Mouse (Mus musculus): Measurements from ENCODE around the gene Adh7. TPM values are rescaled to one million over a fixed set of nuclear protein-coding genes. Genes with fewer than 3 reads are reported as not detected.

The Adh7 gene
- total and polyA plus RNA-seq, 3 experiments = not detected

DNA sequence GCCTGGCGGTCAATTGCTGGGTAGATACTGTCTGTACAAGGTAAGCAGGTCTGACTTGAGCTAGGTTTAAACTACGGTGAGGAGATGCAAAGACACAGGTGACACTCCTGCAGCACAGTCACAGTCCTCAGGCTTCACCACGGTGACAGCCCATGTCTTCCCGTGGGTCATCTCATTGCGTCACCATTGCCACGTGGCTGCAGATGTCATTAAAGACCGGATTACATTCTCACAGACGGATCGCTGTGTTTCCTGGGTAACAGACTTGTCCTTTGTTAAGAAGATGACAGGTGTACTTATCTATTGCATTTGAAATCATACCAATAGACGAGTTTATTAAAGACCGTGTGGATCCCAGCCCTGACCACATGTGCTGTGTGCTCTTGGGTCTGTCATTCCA, 3.6 kb downstream of the Adh7 start:
- Histone ChIP-seq H3K4me1 (ENCODE audit: control insufficient read depth in 1 of 2, insufficient read depth in 2 of 2) (peaks cover 5% of the 10 kb centered on the region in 2 experiments; a peak in 1 of 4 replicates), H3K4me2 (ENCODE audit: insufficient read depth, low read depth, poor library complexity, severe bottlenecking) (no peak overlapping the region), H3K27me3 (replicated peaks) (no peaks in the 10 kb centered on the region), H3K79me2 (replicated peaks; ENCODE audit: control insufficient read depth, extremely low read depth, insufficient read depth, poor library complexity, severe bottlenecking) (no peaks in the 10 kb centered on the region), H3K27ac (ENCODE audit: insufficient read depth, low read depth) (no peak overlapping the region), H3K9me3 (replicated peaks; ENCODE audit: low read length) (no peaks in the 10 kb centered on the region), H3K4me3 (replicated peaks in 1 of 3; ENCODE audit: low read depth in 2 of 3, low read length in 2 of 3, poor library complexity in 1 of 3) (no peak overlapping the region), H3K36me3 (replicated peaks in 1 of 2; ENCODE audit: control insufficient read depth in 1 of 2, insufficient read depth in 1 of 2, low read length in 1 of 2) (no peaks in the 10 kb centered on the region), H3K9ac (ENCODE audit: insufficient read depth, low read depth) (no peak overlapping the region)
- dilution Hi-C loops (cut with MboI; ENCODE audit: extremely low pct_ligation_motif_present, extremely low pct_unique_long_range_greater_than_20kb, low sequenced_read_pairs) (no loop called here), in situ Hi-C loops (cut with MboI; ENCODE audit: low pct_ligation_motif_present, low pct_unique_long_range_greater_than_20kb, low sequenced_read_pairs) (loop anchor here (10.0 kb wide), 1 partner anchor 214 kb away; no protein-coding TSS in a partner anchor)
- no peak for TF ChIP-seq GABPA (IDR thresholded peaks at IDR 0.05; ENCODE audit: insufficient replicate concordance, low read depth, low read length)
- no peak for DNase-seq (ENCODE audit: extremely low read depth)

DNA sequence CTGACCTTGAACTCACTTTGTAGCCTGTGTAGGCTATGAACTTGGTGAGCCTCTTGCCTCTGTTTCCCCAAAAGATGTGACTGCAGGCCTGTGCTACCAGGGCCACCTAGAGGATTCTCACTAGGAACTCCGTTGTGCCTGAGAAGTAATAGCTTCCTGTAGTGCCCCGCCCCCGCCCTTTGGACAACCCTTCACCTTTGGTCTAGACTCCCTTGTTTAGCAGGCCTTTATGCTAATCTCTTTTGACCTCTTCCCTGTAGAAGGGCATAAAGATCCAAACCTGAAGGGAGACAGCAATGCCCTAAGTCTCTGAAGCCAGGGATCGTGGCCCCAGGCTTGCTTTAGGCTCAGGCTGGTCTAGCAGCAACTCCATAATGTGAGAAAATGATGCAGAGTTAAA, 5.0 kb downstream of the Adh7 start:
- no peak for TF ChIP-seq MAZ (IDR thresholded peaks at IDR 0.05; ENCODE audit: low read depth, low read length)
- no peak for TF ChIP-seq IRF4 (IDR thresholded peaks at IDR 0.05; ENCODE audit: low read depth, low read length)
- no peak for TF ChIP-seq USF1 (IDR thresholded peaks at IDR 0.05; ENCODE audit: low read depth, low read length)
- TF ChIP-seq POLR2A (IDR thresholded peaks at IDR 0.05; ENCODE audit: low read depth, low read length) = no peak
- no peak for TF ChIP-seq SIN3A (IDR thresholded peaks at IDR 0.05; ENCODE audit: low read length)
- TF ChIP-seq MYC (IDR thresholded peaks at IDR 0.05; ENCODE audit: low read depth, low read length) = no peak
- TF ChIP-seq CHD2 (IDR thresholded peaks at IDR 0.05; ENCODE audit: low read length) = no peak
- no peak for TF ChIP-seq CHD1 (IDR thresholded peaks at IDR 0.05; ENCODE audit: low read depth, low read length)
- in situ Hi-C loops (cut with MboI; ENCODE audit: low pct_ligation_motif_present, low pct_unique_long_range_greater_than_20kb, low sequenced_read_pairs) (loop anchor here (10.0 kb wide), 1 partner anchor 212 kb away; no protein-coding TSS in a partner anchor), dilution Hi-C loops (cut with MboI; ENCODE audit: extremely low pct_ligation_motif_present, extremely low pct_unique_long_range_greater_than_20kb, low sequenced_read_pairs) (no loop called here)
- H3K27ac ChIP-seq (ENCODE audit: insufficient read depth, low read depth) = no peak overlapping the region
- H3K4me2 ChIP-seq (ENCODE audit: insufficient read depth, low read depth, poor library complexity, severe bottlenecking) = no peak overlapping the region
- H3K4me1 ChIP-seq (ENCODE audit: control insufficient read depth in 1 of 2, insufficient read depth in 2 of 2) = peaks cover 5% of the 10 kb centered on the region in 2 experiments; a peak in 1 of 4 replicates
- H3K9me3 ChIP-seq (replicated peaks; ENCODE audit: low read length) = no peaks in the 10 kb centered on the region
- no peak overlapping the region for H3K4me3 ChIP-seq (replicated peaks in 1 of 3; ENCODE audit: low read depth in 2 of 3, low read length in 2 of 3, poor library complexity in 1 of 3)
- no peaks in the 10 kb centered on the region for H3K27me3 ChIP-seq (replicated peaks)
- no peak overlapping the region for H3K9ac ChIP-seq (ENCODE audit: insufficient read depth, low read depth)
- no peak for DNase-seq (ENCODE audit: extremely low read depth)
- no peaks in the 10 kb centered on the region for H3K79me2 ChIP-seq (replicated peaks; ENCODE audit: control insufficient read depth, extremely low read depth, insufficient read depth, poor library complexity, severe bottlenecking)
- H3K36me3 ChIP-seq (replicated peaks in 1 of 2; ENCODE audit: control insufficient read depth in 1 of 2, insufficient read depth in 1 of 2, low read length in 1 of 2) = no peaks in the 10 kb centered on the region

DNA sequence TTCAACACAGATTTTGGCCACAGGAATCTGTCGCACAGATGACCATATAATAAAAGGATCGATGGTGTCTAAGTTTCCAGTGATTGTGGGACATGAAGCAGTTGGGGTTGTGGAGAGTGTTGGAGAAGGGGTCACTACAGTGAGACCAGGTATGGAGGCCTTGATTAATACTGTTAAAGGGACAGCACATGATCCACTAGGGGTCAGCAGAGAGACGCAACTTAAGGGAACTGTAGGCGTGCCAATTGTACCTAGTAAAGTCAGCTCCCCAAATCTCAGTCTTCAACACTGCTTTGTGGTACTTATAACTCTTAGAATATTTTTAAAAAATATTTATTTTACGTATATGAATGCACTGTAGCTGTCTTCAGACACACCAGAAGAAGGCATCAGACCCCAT, 5.4 kb downstream of the Adh7 start:
- in situ Hi-C loops (cut with MboI; ENCODE audit: low pct_ligation_motif_present, low pct_unique_long_range_greater_than_20kb, low sequenced_read_pairs) (loop anchor here (10.0 kb wide), 1 partner anchor 212 kb away; no protein-coding TSS in a partner anchor), dilution Hi-C loops (cut with MboI; ENCODE audit: extremely low pct_ligation_motif_present, extremely low pct_unique_long_range_greater_than_20kb, low sequenced_read_pairs) (no loop called here)
- Histone ChIP-seq H3K9me3 (replicated peaks; ENCODE audit: low read length) (no peaks in the 10 kb centered on the region), H3K4me1 (ENCODE audit: control insufficient read depth in 1 of 2, insufficient read depth in 2 of 2) (peaks cover 5 to 7% of the 10 kb centered on the region in 2 experiments; a peak in 2 of 4 replicates), H3K36me3 (replicated peaks in 1 of 2; ENCODE audit: control insufficient read depth in 1 of 2, insufficient read depth in 1 of 2, low read length in 1 of 2) (no peaks in the 10 kb centered on the region), H3K9ac (ENCODE audit: insufficient read depth, low read depth) (no peak overlapping the region), H3K79me2 (replicated peaks; ENCODE audit: control insufficient read depth, extremely low read depth, insufficient read depth, poor library complexity, severe bottlenecking) (no peaks in the 10 kb centered on the region), H3K4me2 (ENCODE audit: insufficient read depth, low read depth, poor library complexity, severe bottlenecking) (no peak overlapping the region), H3K4me3 (replicated peaks in 1 of 3; ENCODE audit: low read depth in 2 of 3, low read length in 2 of 3, poor library complexity in 1 of 3) (no peak overlapping the region), H3K27me3 (replicated peaks) (no peaks in the 10 kb centered on the region), H3K27ac (ENCODE audit: insufficient read depth, low read depth) (no peak overlapping the region)
- peak; percentile 92 for DNase-seq (ENCODE audit: extremely low read depth)
- TF ChIP-seq ELF1 (IDR thresholded peaks at IDR 0.05; ENCODE audit: low read depth, low read length) (no peak), JUND (conservative IDR thresholded peaks at IDR 0.05; ENCODE audit: low read depth, low read length) (no peak), BHLHE40 (IDR thresholded peaks at IDR 0.05; ENCODE audit: low read depth, low read length) (peak; percentile 61), SIN3A (IDR thresholded peaks at IDR 0.05; ENCODE audit: low read length) (no peak), CTCF (conservative IDR thresholded peaks at IDR 0.05 in 1 of 2, IDR thresholded peaks at IDR 0.05 in 1 of 2; ENCODE audit: low read depth in 2 of 2, low read length in 2 of 2) (peak; percentile 96 to 97), POLR2AphosphoS2 (IDR thresholded peaks at IDR 0.05; ENCODE audit: low read depth, low read length) (no peak), ZC3H11A (IDR thresholded peaks at IDR 0.05; ENCODE audit: low read depth, low read length) (peak; percentile 68; the same call in 1 of the 2 replicates), CHD1 (IDR thresholded peaks at IDR 0.05; ENCODE audit: low read depth, low read length) (no peak), JUN (IDR thresholded peaks at IDR 0.05; ENCODE audit: insufficient read depth, low read depth, low read length) (no peak), MYC (IDR thresholded peaks at IDR 0.05; ENCODE audit: low read depth, low read length) (peak; percentile 83), ETS1 (conservative IDR thresholded peaks at IDR 0.05; ENCODE audit: low read depth, low read length) (no peak), SMC3 (IDR thresholded peaks at IDR 0.05; ENCODE audit: low read depth, low read length) (peak; percentile 94), IRF4 (IDR thresholded peaks at IDR 0.05; ENCODE audit: low read depth, low read length) (no peak), NELFE (IDR thresholded peaks at IDR 0.05; ENCODE audit: low read depth, low read length) (no peak), TCF12 (IDR thresholded peaks at IDR 0.05; ENCODE audit: low read depth, low read length) (no peak), MAFK (IDR thresholded peaks at IDR 0.05; ENCODE audit: insufficient replicate concordance, low read length) (no peak), MAX (IDR thresholded peaks at IDR 0.05; ENCODE audit: low read length) (0 out of 2 replicates have a peak, but pooled peaks have one; percentile 26), USF2 (conservative IDR thresholded peaks at IDR 0.05; ENCODE audit: low read depth, low read length) (peak; percentile 23; the same call in 1 of the 2 replicates), PAX5 (IDR thresholded peaks at IDR 0.05; ENCODE audit: low read length) (no peak), E2F4 (IDR thresholded peaks at IDR 0.05; ENCODE audit: insufficient replicate concordance, low read depth, low read length) (no peak), MXI1 (IDR thresholded peaks at IDR 0.05; ENCODE audit: low read depth, low read length) (no peak), CHD2 (IDR thresholded peaks at IDR 0.05; ENCODE audit: low read length) (no peak), POLR2A (IDR thresholded peaks at IDR 0.05; ENCODE audit: low read depth, low read length) (no peak)
